Mouse (Mus musculus) forebrain, embryonic 10.5 days (tissue): ENCODE results near the gene Dock4. TPM values are rescaled to one million over a fixed set of nuclear protein-coding genes. Genes with fewer than 3 reads are reported as not detected.

ENCODE experiments used
- DNase-seq: peaks from one replicate; pipeline ENCODE4 v3.0.0-alpha.2; 2017; ENCODE audit warnings: low spot score; ENCODE audit errors: extremely low spot score
- H3K27ac ChIP-seq: fragments of 300-500 bp; sonication (generic); 2 replicates; pipeline ENCODE4 v1.5.1; 2016; ENCODE audit warnings: mild to moderate bottlenecking
- H3K27me3 ChIP-seq: fragments of 300-500 bp; sonication (generic); 2 replicates; pipeline ENCODE4 v1.6.1; 2016; ENCODE audit warnings: mild to moderate bottlenecking; ENCODE audit not compliant: poor library complexity, severe bottlenecking
- H3K36me3 ChIP-seq: fragments of 300-500 bp; sonication (generic); replicated peaks from 2 replicates; pipeline ENCODE4 v1.6.1; 2016; ENCODE audit warnings: mild to moderate bottlenecking, moderate library complexity
- H3K4me1 ChIP-seq: fragments of 300-500 bp; sonication (generic); 2 replicates; pipeline ENCODE4 v1.6.1; 2016
- H3K4me3 ChIP-seq: fragments of 300-500 bp; sonication (generic); 2 replicates; pipeline ENCODE4 v1.5.1; 2016; ENCODE audit warnings: mild to moderate bottlenecking, moderate library complexity
- H3K9me3 ChIP-seq: fragments of 300-500 bp; sonication (generic); 2 replicates; pipeline ENCODE4 v1.6.1; 2016; ENCODE audit warnings: mild to moderate bottlenecking, moderate library complexity
- whole genome bisulfite sequencing: fragments of 180-500 bp; shearing (Covaris S2); methylation state at CpG from one replicate; pipeline ENCODE4 v1.1.7; 2016; 5-methylcytosine and 5-hydroxymethylcytosine counted together
- polyA plus RNA-seq: library from polyadenylated mRNA; unstranded; fragments of >200 nt; fragmentation: Nextera tagmentation; extraction: Ambion mirVana; gene quantifications from 2 replicates; pipeline ENCODE4 v1.2.1, GENCODE M21; 2016

Dock4 gene
- polyA plus RNA-seq, 1 experiment from 2014 or later, result 16.2 TPM

GRCm38 (mm10) chr12:40656438-40656837 is 210.7 kb downstream of the Dock4 start:
- 73% methylated on average over 5 of the region's 5 CpGs for WGBS
- no peaks in the 10 kb centered on the region for H3K36me3 ChIP-seq
- H3K4me1 ChIP-seq, result peaks cover 9% of the 10 kb centered on the region
- H3K27me3 ChIP-seq, result no peaks in the 10 kb centered on the region
- no peak for DNase-seq
- no peaks in the 10 kb centered on the region for H3K9me3 ChIP-seq
- H3K4me3 ChIP-seq, result no peak overlapping the region
- H3K27ac ChIP-seq, result no peak overlapping the region

- no peak overlapping the region for H3K27ac ChIP-seq
- WGBS, result 55% methylated on average over 4 of the region's 4 CpGs
- peaks cover 6% of the 10 kb centered on the region for H3K4me1 ChIP-seq
- no peaks in the 10 kb centered on the region for H3K36me3 ChIP-seq
- no peaks in the 10 kb centered on the region for H3K27me3 ChIP-seq
- H3K4me3 ChIP-seq, result no peak overlapping the region
- DNase-seq, result no peak
- no peaks in the 10 kb centered on the region for H3K9me3 ChIP-seq
These were observed 211.6 kb downstream of the Dock4 start for GRCm38 (mm10) chr12:40657229-40657885.

- 91% methylated on average over 6 of the region's 6 CpGs for WGBS
- Histone ChIP-seq H3K27me3 (no peaks in the 10 kb centered on the region), H3K4me3 (no peak overlapping the region), H3K9me3 (no peaks in the 10 kb centered on the region), H3K4me1 (peaks cover 6% of the 10 kb centered on the region), H3K36me3 (no peaks in the 10 kb centered on the region), H3K27ac (no peak overlapping the region)
- DNase-seq, result no peak
These were observed 213.9 kb downstream of the Dock4 start for GRCm38 (mm10) chr12:40659689-40660088.

GRCm38 (mm10) chr12:40669460-40669859 is 223.7 kb downstream of the Dock4 start:
- H3K27me3 ChIP-seq, result no peaks in the 10 kb centered on the region
- H3K27ac ChIP-seq, result no peak overlapping the region
- no peaks in the 10 kb centered on the region for H3K9me3 ChIP-seq
- 94% methylated on average over 2 of the region's 2 CpGs for WGBS
- no peaks in the 10 kb centered on the region for H3K4me1 ChIP-seq
- H3K4me3 ChIP-seq, result no peak overlapping the region
- no peak for DNase-seq
- 0 out of 2 replicates have a peak, but pooled peaks cover 3% of the 10 kb centered on the region for H3K36me3 ChIP-seq

- Histone ChIP-seq H3K36me3 (0 out of 2 replicates have a peak, but pooled peaks cover 3% of the 10 kb centered on the region), H3K27me3 (no peaks in the 10 kb centered on the region), H3K9me3 (no peaks in the 10 kb centered on the region), H3K4me3 (no peak overlapping the region), H3K4me1 (no peaks in the 10 kb centered on the region), H3K27ac (no peak overlapping the region)
- DNase-seq, result no peak
These were observed 225.0 kb downstream of the Dock4 start for GRCm38 (mm10) chr12:40670766-40671165.

- 88% methylated on average over 4 of the region's 4 CpGs for WGBS
- Histone ChIP-seq H3K27ac (no peak overlapping the region), H3K9me3 (no peaks in the 10 kb centered on the region), H3K4me1 (peaks cover 4% of the 10 kb centered on the region; the same call in 1 of the 2 replicates), H3K27me3 (no peaks in the 10 kb centered on the region), H3K4me3 (no peak overlapping the region), H3K36me3 (no peaks in the 10 kb centered on the region; the same call in 1 of the 2 replicates)
- no peak for DNase-seq
These were observed 234.0 kb downstream of the Dock4 start for GRCm38 (mm10) chr12:40679713-40680112.

- no peaks in the 10 kb centered on the region; the same call in 1 of the 2 replicates for H3K36me3 ChIP-seq
- DNase-seq, result no peak
These were observed 234.8 kb downstream of the Dock4 start for GRCm38 (mm10) chr12:40680551-40680950.

GRCm38 (mm10) chr12:40691444-40691843 is 245.7 kb downstream of the Dock4 start:
- WGBS, result 84% methylated on average over 4 of the region's 4 CpGs
- no peaks in the 10 kb centered on the region for H3K36me3 ChIP-seq
- DNase-seq, result no peak
- no peaks in the 10 kb centered on the region for H3K9me3 ChIP-seq
- no peak overlapping the region for H3K27ac ChIP-seq
- no peak overlapping the region for H3K4me3 ChIP-seq
- no peaks in the 10 kb centered on the region for H3K27me3 ChIP-seq
- H3K4me1 ChIP-seq, result peaks cover 6% of the 10 kb centered on the region; the same call in 1 of the 2 replicates

More at GRCm38 (mm10) chr12:40680551-40680950, 234.8 kb downstream of the Dock4 start:
- no peak overlapping the region for H3K4me3 ChIP-seq
- no peaks in the 10 kb centered on the region for H3K27me3 ChIP-seq
- no peak overlapping the region for H3K27ac ChIP-seq
- peaks cover 4% of the 10 kb centered on the region; the same call in 1 of the 2 replicates for H3K4me1 ChIP-seq
- H3K9me3 ChIP-seq, result no peaks in the 10 kb centered on the region
- WGBS, result 92% methylated on average over 1 of the region's 1 CpGs

- no peaks in the 10 kb centered on the region for H3K27me3 ChIP-seq
- no peaks in the 10 kb centered on the region for H3K36me3 ChIP-seq
- no peaks in the 10 kb centered on the region for H3K9me3 ChIP-seq
- DNase-seq, result no peak
- H3K4me3 ChIP-seq, result no peak overlapping the region
- peaks cover 6% of the 10 kb centered on the region; the same call in 1 of the 2 replicates for H3K4me1 ChIP-seq
- H3K27ac ChIP-seq, result no peak overlapping the region
- 90% methylated on average over 2 of the region's 2 CpGs for WGBS
These were observed 248.4 kb downstream of the Dock4 start for GRCm38 (mm10) chr12:40694082-40694721.

GRCm38 (mm10) chr12:40698330-40698729 is 252.6 kb downstream of the Dock4 start:
- Histone ChIP-seq H3K4me3 (no peak overlapping the region), H3K27me3 (no peaks in the 10 kb centered on the region), H3K4me1 (peaks cover 6% of the 10 kb centered on the region; the same call in 1 of the 2 replicates), H3K27ac (no peak overlapping the region), H3K9me3 (no peaks in the 10 kb centered on the region), H3K36me3 (no peaks in the 10 kb centered on the region)
- 93% methylated on average over 4 of the region's 4 CpGs for WGBS
- DNase-seq, result no peak

GRCm38 (mm10) chr12:40702233-40702792 is 256.6 kb downstream of the Dock4 start:
- Histone ChIP-seq H3K9me3 (no peaks in the 10 kb centered on the region), H3K36me3 (no peaks in the 10 kb centered on the region), H3K27me3 (no peaks in the 10 kb centered on the region), H3K4me1 (peaks cover 10% of the 10 kb centered on the region), H3K4me3 (no peak overlapping the region), H3K27ac (no peak overlapping the region)
- no peak for DNase-seq
- 89% methylated on average over 5 of the region's 5 CpGs for WGBS

GRCm38 (mm10) chr12:40704296-40704695 is 258.5 kb downstream of the Dock4 start:
- H3K9me3 ChIP-seq, result no peaks in the 10 kb centered on the region
- H3K4me3 ChIP-seq, result no peak overlapping the region
- H3K27me3 ChIP-seq, result no peaks in the 10 kb centered on the region
- 0 out of 2 replicates have a peak overlapping the region, but pooled peaks have one; percentile 25 for H3K27ac ChIP-seq
- H3K36me3 ChIP-seq, result no peaks in the 10 kb centered on the region
- DNase-seq, result no peak
- H3K4me1 ChIP-seq, result peaks cover 10% of the 10 kb centered on the region
- WGBS, result 37% methylated on average over 5 of the region's 5 CpGs

GRCm38 (mm10) chr12:40707108-40707507 is 261.4 kb downstream of the Dock4 start:
- Histone ChIP-seq H3K27ac (no peak overlapping the region), H3K4me1 (peaks cover 10% of the 10 kb centered on the region), H3K9me3 (no peaks in the 10 kb centered on the region), H3K27me3 (no peaks in the 10 kb centered on the region), H3K4me3 (no peak overlapping the region), H3K36me3 (peaks cover 3% of the 10 kb centered on the region; the same call in 1 of the 2 replicates)
- DNase-seq, result no peak
- 89% methylated on average over 1 of the region's 1 CpGs for WGBS
